Mouse (Mus musculus): Measurements from ENCODE around the gene Tomm70a.

DNA sequence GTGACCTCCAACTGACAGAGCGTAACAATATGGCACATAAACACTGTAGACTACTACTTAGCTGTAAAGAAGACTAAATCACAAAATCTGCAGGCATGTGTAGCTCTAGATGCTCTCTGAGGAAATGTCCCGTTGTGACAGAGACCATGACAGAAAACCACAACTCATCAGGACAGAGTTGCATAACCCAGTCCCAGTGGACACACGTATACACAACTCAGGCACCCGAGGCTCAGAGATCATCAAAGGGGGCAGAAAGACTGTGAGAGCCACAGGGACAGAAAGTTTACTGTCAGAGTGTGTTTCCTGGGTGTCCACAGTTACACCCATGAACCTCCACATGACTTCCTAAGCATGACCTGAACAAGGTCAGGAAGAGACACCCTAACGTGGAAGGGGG is 75.1 kb downstream of the Tomm70a start:
- no peak for TF ChIP-seq CTCF (IDR thresholded peaks at IDR 0.05; ENCODE audit: low read depth)
- no peak for TF ChIP-seq EP300 (IDR thresholded peaks at IDR 0.05; ENCODE audit: low read depth)
